Mouse (Mus musculus): ENCODE data around the gene Ces2c.

DNA sequence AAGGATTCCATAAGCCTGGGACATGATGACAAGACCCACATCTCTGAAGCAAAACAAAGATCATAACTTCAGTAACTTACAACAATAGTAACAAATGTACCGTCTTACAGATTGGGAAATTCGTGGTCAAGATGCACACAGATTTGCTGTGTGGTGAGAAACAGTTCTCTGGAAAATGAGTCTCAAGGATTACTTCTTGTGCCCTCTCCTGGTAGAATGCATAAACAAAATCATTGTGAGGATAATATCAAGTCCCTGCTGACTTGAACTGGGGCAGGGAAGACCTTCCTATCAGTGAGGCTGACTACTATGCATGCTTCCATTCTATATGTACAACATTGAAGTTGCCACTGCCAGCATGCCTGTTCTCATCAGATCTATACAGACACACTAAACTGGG, 54.9 kb downstream of the Ces2c start:
- TF ChIP-seq ZC3H11A (IDR thresholded peaks at IDR 0.05; ENCODE audit: borderline replicate concordance, low read depth, low read length) (no peak), CHD2 (IDR thresholded peaks at IDR 0.05; ENCODE audit: low read depth, low read length) (no peak), HCFC1 (IDR thresholded peaks at IDR 0.05; ENCODE audit: borderline replicate concordance, insufficient read depth, low read length) (no peak), MAFK (IDR thresholded peaks at IDR 0.05; ENCODE audit: insufficient read depth, low read depth, low read length) (no peak)
